Mouse (Mus musculus): ENCODE data around the gene Ptger2. TPM values are rescaled to one million over a fixed set of nuclear protein-coding genes. Genes with fewer than 3 reads are reported as not detected.

Ptger2 gene
- total RNA-seq, 4 experiments from 2014 or later: 0.95 to 2.0 (median 1.4) TPM

GRCm38 (mm10) chr14:45049689-45050418, 61.9 kb downstream of the Ptger2 start:
- DNase-seq: peak; percentile 29

GRCm38 (mm10) chr14:45050419-45050776, 62.4 kb downstream of the Ptger2 start:
- no peak for DNase-seq

GRCm38 (mm10) chr14:45051116-45051515, 63.1 kb downstream of the Ptger2 start:
- no peak for DNase-seq

Small RNAs within 50 kb of the gene (microRNA-seq; reads per million reads assigned to microRNA genes)
- gene Mir327: 0 reads per million in 2 experiments

Other genes starting within 250 kb of the Ptger2 start
- gene Gm8267, start 237.9 kb upstream of the Ptger2 start, total RNA-seq (2022): not detected
- not detected for gene Ptgdr, start 128.8 kb upstream of the Ptger2 start, total RNA-seq (2022)
- 1 to 10 TPM; 1.3 to 2.6 (median 1.7) TPM for gene Gpr137c, start 231.5 kb downstream of the Ptger2 start, total RNA-seq (2022)
- 10 to 100 TPM; 20.9 to 37.6 (median 25.3) TPM for gene Txndc16, start 232.1 kb downstream of the Ptger2 start, total RNA-seq (2022)

All from adrenal gland, adult 8-10 months (tissue).